Mouse (Mus musculus): Measurements from ENCODE around the gene Lamtor3.

DNA sequence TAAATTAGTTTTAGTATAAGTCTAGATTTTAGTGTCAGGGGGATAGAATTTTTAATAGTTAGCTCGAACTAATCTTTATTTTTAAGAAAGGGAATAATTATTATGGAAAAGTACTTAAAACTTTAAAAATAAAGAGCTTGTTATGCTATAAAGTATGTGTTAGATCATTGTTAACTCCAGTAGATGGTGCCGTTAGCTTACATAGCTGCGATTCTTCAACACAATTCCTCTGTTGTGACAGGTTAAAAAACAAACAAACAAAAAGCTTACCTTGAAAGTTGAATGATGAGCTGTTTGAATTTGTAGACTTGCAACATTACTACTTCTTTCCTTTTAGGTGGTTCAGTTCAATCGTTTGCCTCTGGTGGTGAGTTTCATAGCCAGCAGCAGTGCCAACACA lies 8.7 kb downstream of the Lamtor3 start:
- TF ChIP-seq MAX (IDR thresholded peaks at IDR 0.05) (no peak), USF1 (IDR thresholded peaks at IDR 0.05; ENCODE audit: low read depth) (no peak), MYOG (IDR thresholded peaks at IDR 0.05; ENCODE audit: control insufficient read depth, extremely low read depth, insufficient read length) (no peak)

Measured in C2C12 (cell line).